Mouse (Mus musculus) cortical plate, adult 2 months (tissue): ENCODE data around the gene Acsbg1. TPM values are rescaled to one million over a fixed set of nuclear protein-coding genes. Genes with fewer than 3 reads are reported as not detected.

Source experiments
- H3K27ac ChIP-seq: fragments of 200-500 bp; 2 replicates; pipeline ENCODE4 v1.5.1; 2012; ENCODE audit warnings: low read length, control low read depth, inconsistent platforms; ENCODE audit not compliant: insufficient read depth
- H3K4me1 ChIP-seq: fragments of 200-500 bp; 2 replicates; pipeline ENCODE4 v1.6.1; 2011; ENCODE audit warnings: low read length; ENCODE audit not compliant: control insufficient read depth, insufficient read depth
- H3K4me3 ChIP-seq: fragments of 200-500 bp; 2 replicates; pipeline ENCODE4 v1.5.1; 2011; ENCODE audit warnings: mild to moderate bottlenecking, low read length, control low read depth; ENCODE audit not compliant: insufficient read depth
- CTCF ChIP-seq: fragments of 200-500 bp; IDR thresholded peaks from 2 replicates; pipeline ENCODE4 v1.5.1; 2011; ENCODE audit warnings: mild to moderate bottlenecking, control low read depth, low read length; ENCODE audit not compliant: insufficient read depth; ENCODE audit errors: extremely low read depth
- POLR2A ChIP-seq: fragments of 200-500 bp; IDR thresholded peaks from 2 replicates; pipeline ENCODE4 v1.6.1; 2011; ENCODE audit warnings: mild to moderate bottlenecking, low read length, control low read depth; ENCODE audit not compliant: insufficient read depth; ENCODE audit errors: extremely low read depth
- polyA plus RNA-seq: library from polyadenylated mRNA; depleted of rRNA; stranded (reverse); fragments of >200 nt; gene quantifications from 2 replicates; pipeline ENCODE4 v1.2.3, GENCODE M21; 2012; rRNA removed

The Acsbg1 gene
- 188 and 193 TPM in 2 replicates for polyA plus RNA-seq

GRCm38 (mm10) chr9:54661605-54662377 is at the start of gene Acsbg1:
TSS of gene Acsbg1 (minus strand) at chr9:54661870.
- Histone ChIP-seq H3K4me3 (peak within 1 kb of the TSS; percentile 24), H3K4me1 (no peaks in the 10 kb centered on the region), H3K27ac (peak within 1 kb of the TSS; percentile 88; the same call in 1 of the 2 replicates)
- TF ChIP-seq CTCF (no peak), POLR2A (0 out of 2 replicates have a peak, but pooled peaks have one; percentile 19)

- H3K4me3 ChIP-seq = no peak overlapping the region
- H3K4me1 ChIP-seq = peaks cover 10% of the 10 kb centered on the region
- TF ChIP-seq CTCF (no peak), POLR2A (no peak)
- H3K27ac ChIP-seq = no peak overlapping the region
Observed at GRCm38 (mm10) chr9:54708085-54708484, 46.4 kb upstream of the Acsbg1 start.

- H3K4me1 ChIP-seq = peaks cover 10% of the 10 kb centered on the region
- H3K27ac ChIP-seq = no peak overlapping the region
- no peak for TF ChIP-seq POLR2A
- TF ChIP-seq CTCF = no peak
- H3K4me3 ChIP-seq = no peak overlapping the region
Observed at GRCm38 (mm10) chr9:54707288-54707999, 45.8 kb upstream of the Acsbg1 start.

- no peak overlapping the region for H3K27ac ChIP-seq
- H3K4me1 ChIP-seq = peaks cover 15% of the 10 kb centered on the region
- H3K4me3 ChIP-seq = no peak overlapping the region
- TF ChIP-seq CTCF (no peak), POLR2A (no peak)
Observed at GRCm38 (mm10) chr9:54705561-54705960, 43.9 kb upstream of the Acsbg1 start.

GRCm38 (mm10) chr9:54704361-54704760 is 42.7 kb upstream of the Acsbg1 start:
- TF ChIP-seq CTCF = no peak
- no peak overlapping the region for H3K27ac ChIP-seq
- peaks cover 16% of the 10 kb centered on the region for H3K4me1 ChIP-seq
- H3K4me3 ChIP-seq = no peak overlapping the region

GRCm38 (mm10) chr9:54702581-54702980 is 40.9 kb upstream of the Acsbg1 start:
- Histone ChIP-seq H3K27ac (no peak overlapping the region), H3K4me3 (no peak overlapping the region), H3K4me1 (peaks cover 18% of the 10 kb centered on the region)
- TF ChIP-seq CTCF = no peak
- TF ChIP-seq POLR2A = no peak

- H3K4me3 ChIP-seq = peak overlapping the region; percentile 71; the same call in 1 of the 2 replicates
- H3K27ac ChIP-seq = 0 out of 2 replicates have a peak overlapping the region, but pooled peaks have one; percentile 31
Observed at GRCm38 (mm10) chr9:54700746-54701145, 39.1 kb upstream of the Acsbg1 start.

GRCm38 (mm10) chr9:54700174-54700475 is 38.5 kb upstream of the Acsbg1 start:
- peak overlapping the region; percentile 71 for H3K4me3 ChIP-seq
- peaks cover 18% of the 10 kb centered on the region for H3K4me1 ChIP-seq
- TF ChIP-seq POLR2A (no peak), CTCF (no peak)
- H3K27ac ChIP-seq = 0 out of 2 replicates have a peak overlapping the region, but pooled peaks have one; percentile 52

More at GRCm38 (mm10) chr9:54700746-54701145, 39.1 kb upstream of the Acsbg1 start:
- H3K4me1 ChIP-seq = peaks cover 18% of the 10 kb centered on the region
- TF ChIP-seq CTCF = no peak
- TF ChIP-seq POLR2A = no peak

- peak overlapping the region; percentile 71 for H3K4me3 ChIP-seq
- TF ChIP-seq CTCF (no peak), POLR2A (peak; percentile 60; the same call in 1 of the 2 replicates)
- peak overlapping the region; percentile 92 for H3K27ac ChIP-seq
- peaks cover 14% of the 10 kb centered on the region for H3K4me1 ChIP-seq
Observed at GRCm38 (mm10) chr9:54699345-54700173, 37.9 kb upstream of the Acsbg1 start.
